Comparison of ENCODE assay signal across 19 mouse cellular contexts in genomic region chr7:98333987-98334386, GRCm38 (mm10). TPM values are rescaled to one million over a fixed set of nuclear protein-coding genes. Genes with fewer than 3 reads are reported as not detected.
DNase-seq lines count a peak whose midpoint lies in the region; ATAC-seq lines count a peak whose summit lies in the region.
"Had no signal": no experiment of that assay in that cellular context is flagged by ENCODE, and none has a peak within 500 bp of the region (broad histone marks: within the 10 kb centered on the region; RNA-seq: fewer than 3 reads in every experiment).

No protein-coding gene starts in this region.

- no peak overlapping the region for H3K9ac ChIP-seq in midbrain, embryonic 11.5 days (ENCODE audit: low read length)
- H3K9ac ChIP-seq: forebrain, postnatal 0 days; heart, embryonic 12.5 days; neural tube, embryonic 12.5 days had no signal

- no peaks in the 10 kb centered on the region for H3K4me1 ChIP-seq in midbrain, embryonic 11.5 days (ENCODE audit: control insufficient read depth, insufficient read depth, low read length)
- H3K4me1 ChIP-seq in midbrain, embryonic 10.5 days, result no peaks in the 10 kb centered on the region
- peaks cover 69% of the 10 kb centered on the region for H3K4me1 ChIP-seq in megakaryocyte, embryonic 14.5 days
- H3K4me1 ChIP-seq: neural tube, embryonic 12.5 days had no signal

- intact Hi-C loops in left cerebral cortex, postnatal 14 days (cut with DNase I), result no loop called here

- H3K27ac ChIP-seq in midbrain, embryonic 11.5 days (ENCODE audit: low read depth, low read length), result no peak overlapping the region
- H3K27ac ChIP-seq in midbrain, embryonic 10.5 days (replicated peaks), result no peak overlapping the region
- H3K27ac ChIP-seq: neural tube, embryonic 12.5 days had no signal

- H3K36me3 ChIP-seq in midbrain, embryonic 11.5 days (ENCODE audit: control insufficient read depth, insufficient read depth, low read length), result no peaks in the 10 kb centered on the region
- no peaks in the 10 kb centered on the region for H3K36me3 ChIP-seq in midbrain, embryonic 10.5 days
- no peaks in the 10 kb centered on the region for H3K36me3 ChIP-seq in megakaryocyte, embryonic 14.5 days (replicated peaks; ENCODE audit: low read length)
- H3K36me3 ChIP-seq: heart, embryonic 12.5 days; neural tube, embryonic 12.5 days had no signal

- DNase-seq in heart, adult 11 months, result peak; percentile 91
- no peak for DNase-seq in heart, adult 8-10 months (ENCODE audit: low spot score)
- peak; percentile 14 for DNase-seq in midbrain, embryonic 11.5 days (ENCODE audit: low spot score, missing footprints)
- DNase-seq in midbrain, embryonic 10.5 days (ENCODE audit: low spot score), result no peak
- no peak for DNase-seq in left cerebral cortex, postnatal 14 days (ENCODE audit: low spot score in 2 of 2)
- DNase-seq in spleen, adult 18-20 months, result no peak
- DNase-seq: adrenal gland, postnatal 25 days; cerebellum, adult 9-10 months; forebrain, postnatal 0 days; gastrocnemius, postnatal 36 days; heart, postnatal 10 days; kidney, adult 11 months; kidney, postnatal 4 days; lung, postnatal 4 days; midbrain, embryonic 14.5 days; thymus, postnatal 14 days had no signal

- H3K4me3 ChIP-seq in midbrain, embryonic 11.5 days (ENCODE audit: low read depth, low read length), result no peak overlapping the region
- H3K4me3 ChIP-seq in midbrain, embryonic 10.5 days, result no peak overlapping the region
- peak overlapping the region; percentile 47 for H3K4me3 ChIP-seq in megakaryocyte, embryonic 14.5 days (replicated peaks)
- H3K4me3 ChIP-seq: heart, embryonic 12.5 days; neural tube, embryonic 12.5 days had no signal

- ATAC-seq in midbrain, embryonic 11.5 days (ENCODE audit: low FRiP score), result no peak
- ATAC-seq: forebrain, postnatal 0 days had no signal

- WGBS in midbrain, embryonic 11.5 days, result 78% methylated on average over 3 of the region's 3 CpGs
- 75% methylated on average over 3 of the region's 3 CpGs for WGBS in midbrain, embryonic 10.5 days

- no peaks in the 10 kb centered on the region for H3K27me3 ChIP-seq in midbrain, embryonic 11.5 days (ENCODE audit: control insufficient read depth, insufficient read depth, low read length)
- no peaks in the 10 kb centered on the region for H3K27me3 ChIP-seq in midbrain, embryonic 10.5 days (ENCODE audit: low read depth, poor library complexity, severe bottlenecking)
- H3K27me3 ChIP-seq in megakaryocyte, embryonic 14.5 days (replicated peaks), result no peaks in the 10 kb centered on the region
- H3K27me3 ChIP-seq: heart, embryonic 12.5 days; neural tube, embryonic 12.5 days had no signal

- no peak overlapping the region for H3K4me2 ChIP-seq in midbrain, embryonic 11.5 days
- H3K4me2 ChIP-seq: heart, embryonic 12.5 days; neural tube, embryonic 12.5 days had no signal

- no peaks in the 10 kb centered on the region for H3K9me3 ChIP-seq in midbrain, embryonic 11.5 days (ENCODE audit: control insufficient read depth, low read length)
- no peaks in the 10 kb centered on the region for H3K9me3 ChIP-seq in midbrain, embryonic 10.5 days (replicated peaks)
- H3K9me3 ChIP-seq in megakaryocyte, embryonic 14.5 days, result no peaks in the 10 kb centered on the region
- H3K9me3 ChIP-seq: heart, embryonic 12.5 days; neural tube, embryonic 12.5 days had no signal

RNA-seq across cellular contexts. Expression of gene Acer3, which starts 13.0 kb away (rescaled TPM):
- total RNA-seq in heart, adult 8-10 months (2022), result 10 to 100 TPM in 3 of 4 experiments, 1 to 10 TPM in 1; 7.6 to 13.8 (median 12.4) TPM
- 15.8 and 16.6 TPM in 2 replicates for polyA plus RNA-seq in midbrain, embryonic 11.5 days (2014; fragmentation: Nextera tagmentation; extraction: Ambion mirVana)
- polyA plus RNA-seq in midbrain, embryonic 10.5 days (2016; fragmentation: Nextera tagmentation; extraction: Ambion mirVana), result 19.4 and 19.5 TPM in 2 replicates
- 1.2 TPM in 1 of 2 replicates, not detected in the other for polyA plus RNA-seq in megakaryocyte, embryonic 14.5 days (2012; ENCODE audit: insufficient read depth, low replicate concordance)
- 10 to 100 TPM; 17.2 to 17.5 TPM for total RNA-seq in left cerebral cortex, postnatal 14 days (2021)

RNA-seq across cellular contexts. Expression of gene Tsku, which starts 27.1 kb away (rescaled TPM):
- total RNA-seq in heart, adult 8-10 months (2022), result 1 to 10 TPM; 1.9 to 2.8 (median 2.5) TPM
- polyA plus RNA-seq in midbrain, embryonic 11.5 days (2014; fragmentation: Nextera tagmentation; extraction: Ambion mirVana), result 7.3 and 7.7 TPM in 2 replicates
- polyA plus RNA-seq in midbrain, embryonic 10.5 days (2016; fragmentation: Nextera tagmentation; extraction: Ambion mirVana), result 7.7 and 10.0 TPM in 2 replicates
- polyA plus RNA-seq in megakaryocyte, embryonic 14.5 days (2012; ENCODE audit: insufficient read depth, low replicate concordance), result 1.2 TPM in 1 of 2 replicates, not detected in the other
- 1 to 10 TPM; 4.4 to 4.5 TPM for total RNA-seq in left cerebral cortex, postnatal 14 days (2021)

Comparison
In these comparisons a context has a peak if more than half of its experiments do, and no peak if none do; other contexts are left out.
1. DNase-seq: peak in heart, adult 11 months (single experiment) and midbrain, embryonic 11.5 days (single experiment); none in heart, adult 8-10 months (single experiment), midbrain, embryonic 10.5 days (single experiment), left cerebral cortex, postnatal 14 days (0 of 2) and spleen, adult 18-20 months (0 of 2).